Mouse (Mus musculus) natural killer cell, adult 2 months (primary cell): ENCODE results near the gene Speer2.

Source experiments
- DNase-seq, 2 experiments: peaks; one replicate each; pipeline ENCODE4 v3.0.0; 2022; ENCODE audit warnings: low spot score in 2 of 2

Gene Speer2

DNA sequence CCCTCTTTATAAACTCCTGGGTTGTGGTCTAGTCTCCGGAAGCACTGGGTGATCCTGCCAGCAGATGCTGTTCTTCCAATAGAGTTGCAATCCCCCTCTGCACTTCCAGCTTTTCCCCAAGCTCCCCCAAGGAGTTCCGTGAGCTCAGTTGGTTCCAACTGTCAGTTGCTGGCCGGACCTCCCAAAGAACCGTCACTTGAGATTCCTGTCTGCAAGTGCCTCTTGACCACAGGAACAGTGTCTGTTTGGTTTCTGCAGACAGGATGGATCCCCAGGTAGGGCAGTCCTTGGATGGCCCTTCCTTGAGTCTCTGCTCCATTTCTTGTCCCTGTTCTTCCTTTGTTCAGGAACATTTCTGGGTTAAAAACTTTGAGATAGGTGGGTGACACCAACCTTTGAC lies at the start of gene Speer2:
Speer2 (minus strand) TSS at position 101 of the 400 bp plus-strand sequence.
- DNase-seq = no peak

GRCm38 (mm10) chr16:69904303-69904702 lies 40.8 kb upstream of the Speer2 start:
- DNase-seq = no peak

DNA sequence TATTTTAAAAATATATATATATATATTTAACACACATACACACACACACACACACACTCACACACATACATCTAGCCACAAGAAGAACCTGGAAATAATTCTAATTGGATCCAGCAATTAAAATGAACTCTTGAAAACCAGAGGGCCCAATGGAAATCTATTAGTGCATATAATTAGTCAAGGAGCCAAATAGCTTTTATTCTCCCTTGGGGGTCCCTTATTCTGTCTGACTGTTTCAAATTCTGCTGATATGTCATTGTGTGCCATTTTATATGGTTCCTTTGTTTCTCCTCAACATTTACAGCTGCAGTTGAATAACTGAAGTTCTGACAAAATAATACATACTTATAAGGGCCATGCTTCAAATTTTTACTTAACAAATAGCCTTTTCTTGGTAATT lies 17.2 kb upstream of the Speer2 start:
- DNase-seq = no peak

DNA sequence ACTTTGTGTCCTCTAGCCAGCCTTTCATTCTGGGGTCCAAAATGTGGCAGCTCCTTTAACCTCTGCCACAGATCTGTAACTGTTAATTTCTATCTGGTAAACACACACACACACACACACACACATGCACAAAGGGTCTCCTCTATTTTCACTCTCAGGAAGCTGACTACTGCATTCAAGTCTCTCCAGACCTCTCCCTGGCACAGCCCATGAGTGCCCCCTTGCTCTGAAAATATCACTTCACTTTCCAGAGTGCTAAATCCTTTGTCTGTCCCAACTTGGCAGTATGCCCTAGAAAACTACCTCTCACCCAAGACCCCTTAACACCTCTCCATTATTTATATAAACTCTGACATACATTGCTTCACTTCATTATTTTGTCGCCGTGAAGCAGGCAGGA lies 26.9 kb downstream of the Speer2 start:
- DNase-seq = no peak

GRCm38 (mm10) chr16:69813652-69814051 lies 49.9 kb downstream of the Speer2 start:
- DNase-seq = no peak
